Mouse (Mus musculus) left cerebral cortex, adult 6 months (tissue): ENCODE results near the gene Crisp4. TPM values are rescaled to one million over a fixed set of nuclear protein-coding genes. Genes with fewer than 3 reads are reported as not detected.

Experiments
- long read RNA-seq, 2 experiments: library from polyadenylated mRNA; unstranded; transcript quantifications; one replicate each; pipeline ENCODE4 v2.0.0; 2019 to 2020
- polyA plus RNA-seq: library from polyadenylated mRNA; unstranded; fragments of <200 nt; fragmentation: Nextera tagmentation; gene quantifications from 2 replicates; pipeline ENCODE4 v1.2.3, GENCODE M21; 2021

Gene Crisp4
- polyA plus RNA-seq = not detected in 2 replicates
- long read RNA-seq, experiment 1 = 0 reads
- long read RNA-seq, experiment 2 = 0 reads

GRCm38 (mm10) chr1:18145802-18146201 is at the start of gene Crisp4:
TSS of gene Crisp4 (minus strand) at chr1:18145902.

Other genes starting within 250 kb of the Crisp4 start
- not detected in 2 replicates for gene Defb18, start 91.5 kb upstream of the Crisp4 start, polyA plus RNA-seq
- not detected in 2 replicates for gene Defb41, start 119.2 kb upstream of the Crisp4 start, polyA plus RNA-seq